Mouse (Mus musculus) small intestine, adult 2 months (tissue): ENCODE data around the gene Gm21704. TPM values are rescaled to one million over a fixed set of nuclear protein-coding genes. Genes with fewer than 3 reads are reported as not detected.
"Not testable (repeated sequence)": the region's sequence is repeated elsewhere in the genome, so short reads cannot be mapped to it uniquely, and the experiment has no call there.

Experiments used
- H3K27ac ChIP-seq: fragments of 200-500 bp; 2 replicates; pipeline ENCODE4 v1.5.1; 2012; ENCODE audit warnings: low read depth, low read length, control low read depth, inconsistent platforms; ENCODE audit not compliant: insufficient read depth
- H3K27me3 ChIP-seq: fragments of 200-500 bp; 2 replicates; pipeline ENCODE4 v1.6.1; 2012; ENCODE audit warnings: mild to moderate bottlenecking, moderate library complexity, low read length, inconsistent platforms; ENCODE audit not compliant: control insufficient read depth, insufficient read depth
- H3K36me3 ChIP-seq: fragments of 200-500 bp; 2 replicates; pipeline ENCODE4 v1.6.1; 2012; ENCODE audit warnings: mild to moderate bottlenecking, low read length, control low read depth, inconsistent platforms; ENCODE audit not compliant: control insufficient read depth, insufficient read depth
- H3K4me1 ChIP-seq: fragments of 200-500 bp; 2 replicates; pipeline ENCODE4 v1.6.1; 2012; ENCODE audit warnings: low read length, inconsistent platforms, mixed read lengths; ENCODE audit not compliant: control insufficient read depth, insufficient read depth, insufficient read length
- H3K4me3 ChIP-seq: fragments of 200-500 bp; 2 replicates; pipeline ENCODE4 v1.5.1; 2012; ENCODE audit warnings: low read depth, mild to moderate bottlenecking, control low read depth, inconsistent platforms, low read length, moderate library complexity
- WGBS: fragments of 180-500 bp; shearing (Covaris S2); methylation state at CpG from one replicate; pipeline ENCODE4 v1.1.7; 2018; 5-methylcytosine and 5-hydroxymethylcytosine counted together
- polyA plus RNA-seq: library from polyadenylated mRNA; depleted of rRNA; stranded (reverse); fragments of >200 nt; gene quantifications from 2 replicates; pipeline ENCODE4 v1.2.3, GENCODE M21; 2012; rRNA removed

The Gm21704 gene
- polyA plus RNA-seq, result not detected in 2 replicates

DNA sequence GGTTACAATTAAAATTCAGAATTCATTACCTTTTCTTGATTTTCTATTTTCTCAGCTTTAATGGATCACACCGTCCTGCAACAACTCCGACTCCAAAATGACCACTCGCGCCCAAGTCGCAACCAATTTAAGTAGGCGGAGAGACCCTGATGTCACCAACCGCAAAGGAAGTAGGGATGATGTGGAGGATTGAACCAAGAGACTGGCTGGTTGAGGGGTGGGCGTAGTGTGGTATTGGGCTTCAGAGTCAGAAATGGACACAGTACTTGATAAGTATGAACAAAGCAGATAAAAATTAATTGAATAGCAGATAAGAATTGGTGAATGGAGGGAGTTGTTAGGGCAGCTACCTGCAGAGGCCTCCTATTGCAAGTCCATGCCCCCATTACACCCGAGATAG lies at the start of gene Gm21704, which contains the start of gene Gm21708:
Gene Gm21704 (minus strand): TSS at position 101 of the 400 bp plus-strand sequence.
Gene Gm21708 (minus strand): TSS at position 101 of the 400 bp plus-strand sequence.
- not testable (repeated sequence) for H3K4me1 ChIP-seq, H3K4me3 ChIP-seq, H3K27ac ChIP-seq, H3K36me3 ChIP-seq, H3K27me3 ChIP-seq
- no CpG with 5 or more reads among the region's 9 CpGs for WGBS

DNA sequence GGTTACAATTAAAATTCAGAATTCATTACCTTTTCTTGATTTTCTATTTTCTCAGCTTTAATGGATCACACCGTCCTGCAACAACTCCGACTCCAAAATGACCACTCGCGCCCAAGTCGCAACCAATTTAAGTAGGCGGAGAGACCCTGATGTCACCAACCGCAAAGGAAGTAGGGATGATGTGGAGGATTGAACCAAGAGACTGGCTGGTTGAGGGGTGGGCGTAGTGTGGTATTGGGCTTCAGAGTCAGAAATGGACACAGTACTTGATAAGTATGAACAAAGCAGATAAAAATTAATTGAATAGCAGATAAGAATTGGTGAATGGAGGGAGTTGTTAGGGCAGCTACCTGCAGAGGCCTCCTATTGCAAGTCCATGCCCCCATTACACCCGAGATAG lies 64.7 kb downstream of the Gm21704 start, which contains the start of gene Gm21693:
Gene Gm21693 (minus strand): TSS at position 101 of the 400 bp plus-strand sequence.
- no CpG with 5 or more reads among the region's 9 CpGs for WGBS
- not testable (repeated sequence) for H3K27ac ChIP-seq, H3K4me3 ChIP-seq, H3K4me1 ChIP-seq, H3K27me3 ChIP-seq, H3K36me3 ChIP-seq

DNA sequence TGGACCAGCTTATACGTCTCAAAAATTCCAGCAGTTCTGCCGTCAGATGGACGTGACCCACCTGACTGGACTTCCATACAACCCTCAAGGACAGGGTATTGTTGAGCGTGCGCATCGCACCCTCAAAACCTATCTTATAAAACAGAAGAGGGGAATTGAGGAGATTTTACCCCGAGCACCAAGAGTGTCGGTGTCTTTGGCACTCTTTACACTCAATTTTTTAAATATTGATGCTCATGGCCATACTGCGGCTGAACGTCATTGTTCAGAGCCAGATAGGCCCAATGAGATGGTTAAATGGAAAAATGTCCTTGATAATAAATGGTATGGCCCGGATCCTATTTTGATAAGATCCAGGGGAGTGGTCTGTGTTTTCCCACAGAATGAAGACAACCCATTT lies 69.3 kb downstream of the Gm21704 start:
- H3K27ac ChIP-seq, H3K27me3 ChIP-seq, H3K4me3 ChIP-seq, H3K4me1 ChIP-seq, H3K36me3 ChIP-seq: not testable (repeated sequence)
- WGBS, result 88% methylated on average over 1 of the region's 11 CpGs

Other genes with a start within 250 kb of the Gm21704 start
- gene Gm21677, start 103.7 kb downstream of the Gm21704 start, polyA plus RNA-seq, result not detected in 2 replicates
- gene Gm21693, start 64.8 kb downstream of the Gm21704 start, polyA plus RNA-seq, result not detected in 2 replicates
- gene Gm21708, start within 50 bp of the Gm21704 start, polyA plus RNA-seq, result not detected in 2 replicates